Mouse (Mus musculus) MEL (cell line): ENCODE results near the gene Kdm5c.

ENCODE experiments used
- CHD2 ChIP-seq: IDR thresholded peaks from 2 replicates; pipeline ENCODE4 v1.6.1; 2011; ENCODE audit warnings: low read length, improper control_type of control experiment
- CTCF ChIP-seq, 3 experiments: IDR thresholded peaks in 2 of 3; conservative IDR thresholded peaks in 1 of 3; 2 replicates each; pipeline ENCODE4 v1.5.1; 2011 to 2012; ENCODE audit warnings: low read length in 3 of 3, low read depth in 2 of 3, mild to moderate bottlenecking in 2 of 3, improper control_type of control experiment in 1 of 3, inconsistent platforms in 1 of 3, mixed read lengths in 1 of 3, moderate library complexity in 1 of 3; ENCODE audit not compliant: control insufficient read depth in 1 of 3, insufficient read depth in 1 of 3, poor library complexity in 1 of 3, severe bottlenecking in 1 of 3
- ELF1 ChIP-seq: IDR thresholded peaks from 2 replicates; pipeline ENCODE4 v1.6.1; 2014; ENCODE audit warnings: low read depth, mild to moderate bottlenecking, inconsistent platforms, low read length, improper control_type of control experiment, moderate library complexity
- ETS1 ChIP-seq: IDR thresholded peaks from 2 replicates; pipeline ENCODE4 v1.6.1; 2012; ENCODE audit warnings: low read depth, mild to moderate bottlenecking, inconsistent platforms, low read length, improper control_type of control experiment, moderate library complexity
- GATA1 ChIP-seq: IDR thresholded peaks from 2 replicates; pipeline ENCODE4 v1.6.1; 2011; ENCODE audit warnings: low read depth, low read length, improper control_type of control experiment
- JUND ChIP-seq: IDR thresholded peaks from 2 replicates; pipeline ENCODE4 v1.6.1; 2011; ENCODE audit warnings: low read depth, mild to moderate bottlenecking, improper control_type of control experiment, low read length
- MAX ChIP-seq: IDR thresholded peaks from 2 replicates; pipeline ENCODE4 v1.6.1; 2011; ENCODE audit warnings: low read length, improper control_type of control experiment
- MYC ChIP-seq: IDR thresholded peaks from 2 replicates; pipeline ENCODE4 v1.6.1; 2011; ENCODE audit warnings: low read depth, mild to moderate bottlenecking, low read length, improper control_type of control experiment, moderate library complexity
- POLR2A ChIP-seq, 2 experiments: IDR thresholded peaks; 2 replicates each; pipeline ENCODE4 v1.6.1; 2011 to 2012; ENCODE audit warnings: low read length in 2 of 2, mild to moderate bottlenecking in 2 of 2, control low read depth in 1 of 2, improper control_type of control experiment in 1 of 2, low read depth in 1 of 2, moderate library complexity in 1 of 2; ENCODE audit not compliant: control insufficient read depth in 1 of 2, insufficient read depth in 1 of 2, poor library complexity in 1 of 2
- POLR2AphosphoS2 ChIP-seq: IDR thresholded peaks from 2 replicates; pipeline ENCODE4 v1.6.1; 2011; ENCODE audit warnings: low read length, improper control_type of control experiment
- POLR2AphosphoS5 ChIP-seq: IDR thresholded peaks from 2 replicates; pipeline ENCODE4 v1.6.1; 2012; ENCODE audit warnings: low read depth, borderline replicate concordance, mild to moderate bottlenecking, inconsistent platforms, low read length, moderate library complexity, mixed read lengths
- TBP ChIP-seq: IDR thresholded peaks from 2 replicates; pipeline ENCODE4 v1.8.0; 2011; ENCODE audit warnings: low read depth, low read length, improper control_type of control experiment
- ZMIZ1 ChIP-seq: IDR thresholded peaks from 2 replicates; pipeline ENCODE4 v1.6.1; 2012; ENCODE audit warnings: low read depth, mild to moderate bottlenecking, inconsistent platforms, low read length, improper control_type of control experiment, moderate library complexity

GRCm38 (mm10) chrX:152307371-152307770, 74.6 kb downstream of the Kdm5c start:
- TF ChIP-seq ZMIZ1, result no peak
- no peak for TF ChIP-seq CTCF (IDR thresholded peaks at IDR 0.05 in 2 of 3, conservative IDR thresholded peaks at IDR 0.05 in 1 of 3; ENCODE audit: control insufficient read depth in 1 of 3, insufficient read depth in 1 of 3, low read depth in 2 of 3, low read length in 3 of 3, poor library complexity in 1 of 3, severe bottlenecking in 1 of 3)
- peak; percentile 93 for TF ChIP-seq GATA1
- no peak for TF ChIP-seq CHD2
- peak; percentile 53; the same call in 1 of the 2 replicates for TF ChIP-seq TBP
- no peak for TF ChIP-seq POLR2A (IDR thresholded peaks at IDR 0.05; ENCODE audit: control insufficient read depth in 1 of 2, insufficient read depth in 1 of 2, low read depth in 1 of 2, low read length in 2 of 2, poor library complexity in 1 of 2)
- TF ChIP-seq POLR2AphosphoS5, result no peak
- TF ChIP-seq ELF1, result no peak
- TF ChIP-seq POLR2AphosphoS2, result no peak
- TF ChIP-seq MAX, result no peak
- TF ChIP-seq JUND, result no peak
- peak; percentile 81 for TF ChIP-seq ETS1
- no peak; the same call in 1 of the 2 replicates for TF ChIP-seq MYC
